In genomic region chr12:109453065-109453997, GRCm38 (mm10) we compare ENCODE assay signal across 8 mouse cellular contexts. TPM values are rescaled to one million over a fixed set of nuclear protein-coding genes. Genes with fewer than 3 reads are reported as not detected.
DNase-seq lines count a peak whose midpoint lies in the region; ATAC-seq and TF ChIP-seq lines count a peak whose summit lies in the region.

No protein-coding gene starts in this region.

- peaks cover 76% of the 10 kb centered on the region for H3K27me3 ChIP-seq in heart, embryonic 16.5 days (ENCODE audit: control insufficient read depth, insufficient read depth, low read length)
- H3K27me3 ChIP-seq in forebrain, embryonic 14.5 days (replicated peaks; ENCODE audit: control insufficient read depth, insufficient read depth, low read length), result peaks cover 46% of the 10 kb centered on the region
- H3K27me3 ChIP-seq in liver, embryonic 14.5 days (ENCODE audit: control insufficient read depth, insufficient read depth, low read length), result peaks cover 42% of the 10 kb centered on the region
- H3K27me3 ChIP-seq in stomach, postnatal 0 days (ENCODE audit: control insufficient read depth, insufficient read depth, low read length), result peaks cover 4% of the 10 kb centered on the region; the same call in 1 of the 2 replicates

- no peak for DNase-seq in heart, postnatal 25 days (ENCODE audit: low spot score)
- DNase-seq in R1 (ENCODE audit: low read depth, low spot score), result peak; percentile 56
- peak; percentile 71 for DNase-seq in forebrain, embryonic 14.5 days (ENCODE audit: low spot score)
- no peak for DNase-seq in liver, embryonic 14.5 days (ENCODE audit: low read depth in 3 of 3, low spot score in 3 of 3)
- DNase-seq in stomach, postnatal 0 days (ENCODE audit: low spot score), result peak; percentile 51
- DNase-seq in spleen, postnatal 36 days (ENCODE audit: low spot score in 2 of 2), result no peak

- no peaks in the 10 kb centered on the region for H3K36me3 ChIP-seq in heart, embryonic 16.5 days (ENCODE audit: control insufficient read depth, insufficient read depth)
- no peaks in the 10 kb centered on the region for H3K36me3 ChIP-seq in forebrain, embryonic 14.5 days (ENCODE audit: control insufficient read depth, insufficient read depth, low read length)
- H3K36me3 ChIP-seq in liver, embryonic 14.5 days (replicated peaks; ENCODE audit: control insufficient read depth, insufficient read depth, low read depth), result no peaks in the 10 kb centered on the region
- H3K36me3 ChIP-seq in stomach, postnatal 0 days (ENCODE audit: control insufficient read depth, insufficient read depth, low read length), result no peaks in the 10 kb centered on the region; the same call in 1 of the 2 replicates

- no peak for TF ChIP-seq EP300 in liver, embryonic 14.5 days (IDR thresholded peaks at IDR 0.05; ENCODE audit: low read depth)
- TF ChIP-seq EP300 in stomach, postnatal 0 days (optimal IDR thresholded peaks at IDR 0.05), result no peak

- intact Hi-C loops in heart, postnatal 25 days (cut with DNase I), result no loop called here

- TF ChIP-seq CTCF in liver, embryonic 14.5 days (IDR thresholded peaks at IDR 0.05; ENCODE audit: low read depth), result no peak
- TF ChIP-seq CTCF in stomach, postnatal 0 days (IDR thresholded peaks at IDR 0.05; ENCODE audit: low read depth), result no peak

- peaks cover 14% of the 10 kb centered on the region for H3K4me1 ChIP-seq in heart, embryonic 16.5 days (ENCODE audit: control insufficient read depth, insufficient read depth, low read length)
- H3K4me1 ChIP-seq in forebrain, embryonic 14.5 days (ENCODE audit: control insufficient read depth, insufficient read depth, low read length), result peaks cover 33% of the 10 kb centered on the region
- H3K4me1 ChIP-seq in liver, embryonic 14.5 days (replicated peaks; ENCODE audit: control insufficient read depth in 2 of 2, insufficient read depth in 2 of 2, low read length in 1 of 2), result peaks cover 0 to 11% of the 10 kb centered on the region in 2 experiments; a peak in 1 of 4 replicates
- peaks cover 6% of the 10 kb centered on the region; the same call in 1 of the 2 replicates for H3K4me1 ChIP-seq in stomach, postnatal 0 days (replicated peaks; ENCODE audit: control insufficient read depth, insufficient read depth)

- WGBS in heart, embryonic 16.5 days, result 2% methylated on average over 77 of the region's 96 CpGs
- under 1% methylated on average over 60 of the region's 96 CpGs for WGBS in forebrain, embryonic 14.5 days
- WGBS in liver, embryonic 14.5 days (ENCODE audit: insufficient replicate concordance), result 2% methylated on average over 83 of the region's 96 CpGs
- 2% methylated on average over 93 of the region's 96 CpGs for WGBS in stomach, postnatal 0 days

- no peak overlapping the region for H3K27ac ChIP-seq in heart, embryonic 16.5 days (ENCODE audit: low read length)
- peak overlapping the region; percentile 48; the same call in 1 of the 2 replicates for H3K27ac ChIP-seq in forebrain, embryonic 14.5 days (ENCODE audit: low read depth, low read length)
- no peak overlapping the region; the same call in 1 of the 2 replicates for H3K27ac ChIP-seq in liver, embryonic 14.5 days
- peak overlapping the region; percentile 45; the same call in 1 of the 2 replicates for H3K27ac ChIP-seq in stomach, postnatal 0 days (replicated peaks)

- no peaks in the 10 kb centered on the region for H3K9me3 ChIP-seq in heart, embryonic 16.5 days (replicated peaks; ENCODE audit: control insufficient read depth, low read length)
- no peaks in the 10 kb centered on the region for H3K9me3 ChIP-seq in forebrain, embryonic 14.5 days (replicated peaks; ENCODE audit: control insufficient read depth, low read length)
- no peaks in the 10 kb centered on the region for H3K9me3 ChIP-seq in liver, embryonic 14.5 days (ENCODE audit: control insufficient read depth, low read length)
- H3K9me3 ChIP-seq in stomach, postnatal 0 days (ENCODE audit: control insufficient read depth, low read length), result no peaks in the 10 kb centered on the region

- ATAC-seq in heart, embryonic 16.5 days (replicated peaks; ENCODE audit: extremely low read depth, insufficient read depth, low FRiP score), result peak; percentile 79
- ATAC-seq in forebrain, embryonic 14.5 days, result peak; percentile 68
- peak; percentile 65 for ATAC-seq in liver, embryonic 14.5 days (ENCODE audit: insufficient read depth)
- peak; percentile 42 for ATAC-seq in stomach, postnatal 0 days (ENCODE audit: low FRiP score, low TSS enrichment)
- no peak for ATAC-seq in monocyte, adult 5-6 weeks (replicated peaks; ENCODE audit: insufficient number of reproducible peaks, low FRiP score, low TSS enrichment, poor library complexity, severe bottlenecking)

- peak overlapping the region; percentile 73 for H3K4me2 ChIP-seq in heart, embryonic 16.5 days (ENCODE audit: low read depth, low read length)
- peak overlapping the region; percentile 89 for H3K4me2 ChIP-seq in forebrain, embryonic 14.5 days (ENCODE audit: low read length)
- peak overlapping the region; percentile 41 for H3K4me2 ChIP-seq in liver, embryonic 14.5 days (ENCODE audit: low read depth)
- H3K4me2 ChIP-seq in stomach, postnatal 0 days (replicated peaks; ENCODE audit: low read depth), result peak overlapping the region; percentile 71

- H3K9ac ChIP-seq in heart, embryonic 16.5 days (ENCODE audit: low read length), result peak overlapping the region; percentile 47
- peak overlapping the region; percentile 67 for H3K9ac ChIP-seq in forebrain, embryonic 14.5 days (ENCODE audit: low read length)
- H3K9ac ChIP-seq in liver, embryonic 14.5 days (replicated peaks), result peak overlapping the region; percentile 47
- peak overlapping the region; percentile 61 for H3K9ac ChIP-seq in stomach, postnatal 0 days (ENCODE audit: low read length)

- H3K4me3 ChIP-seq in heart, embryonic 16.5 days (ENCODE audit: low read length), result peak overlapping the region; percentile 51
- peak overlapping the region; percentile 43 for H3K4me3 ChIP-seq in forebrain, embryonic 14.5 days (ENCODE audit: low read depth, low read length)
- H3K4me3 ChIP-seq in liver, embryonic 14.5 days (ENCODE audit: insufficient read depth in 1 of 2, low read depth in 2 of 2, low read length in 2 of 2), result peak overlapping the region; percentile 51 to 60
- H3K4me3 ChIP-seq in stomach, postnatal 0 days (ENCODE audit: low read depth, low read length), result peak overlapping the region; percentile 43

RNA-seq across cellular contexts. Expression of gene Dlk1, which starts 0.7 kb away (rescaled TPM):
- polyA plus RNA-seq in heart, embryonic 16.5 days (2015; fragmentation: Nextera tagmentation; extraction: Ambion mirVana), result 169 and 179 TPM in 2 replicates
- under 1 TPM; 0.26 to 0.61 TPM for total RNA-seq in heart, postnatal 25 days (2021)
- 57.9 and 61.8 TPM in 2 replicates for polyA plus RNA-seq in forebrain, embryonic 14.5 days (2014; fragmentation: Nextera tagmentation; extraction: Ambion mirVana)
- 969 and 1,200 TPM in 2 replicates for polyA plus RNA-seq in liver, embryonic 14.5 days (2012; rRNA removed)
- polyA plus RNA-seq in liver, embryonic 14.5 days (2014; fragmentation: Nextera tagmentation; extraction: Ambion mirVana), result 327 and 387 TPM in 2 replicates
- 183 and 187 TPM in 2 replicates for polyA plus RNA-seq in stomach, postnatal 0 days (2015; fragmentation: Nextera tagmentation; extraction: Ambion mirVana)
- not detected in 3 replicates for total RNA-seq in monocyte, adult 5-6 weeks (2017)

Comparison
In these comparisons a context has a peak if more than half of its experiments do, and no peak if none do; other contexts are left out.
1. H3K27ac ChIP-seq: peak in forebrain, embryonic 14.5 days (single experiment) and stomach, postnatal 0 days (single experiment); none in heart, embryonic 16.5 days (single experiment) and liver, embryonic 14.5 days (single experiment).
2. DNase-seq: peak in R1 (single experiment), forebrain, embryonic 14.5 days (single experiment) and stomach, postnatal 0 days (single experiment); none in heart, postnatal 25 days (single experiment), liver, embryonic 14.5 days (0 of 3) and spleen, postnatal 36 days (0 of 2).
3. Peak in every context shown above with its lines, with median percentiles within 50 percentile points of each other: H3K4me2 ChIP-seq, H3K4me3 ChIP-seq and H3K9ac ChIP-seq.